Mouse (Mus musculus): ENCODE data around the gene Psmb11. TPM values are rescaled to one million over a fixed set of nuclear protein-coding genes. Genes with fewer than 3 reads are reported as not detected.
A peak's percentile ranks its signal among the peaks of the same experiment; 100 is the strongest.
"Not testable (repeated sequence)": the region's sequence is repeated elsewhere in the genome, so short reads cannot be mapped to it uniquely, and the experiment has no call there.

The Psmb11 gene
- total RNA-seq, 4 experiments from 2014 or later = not detected

DNA sequence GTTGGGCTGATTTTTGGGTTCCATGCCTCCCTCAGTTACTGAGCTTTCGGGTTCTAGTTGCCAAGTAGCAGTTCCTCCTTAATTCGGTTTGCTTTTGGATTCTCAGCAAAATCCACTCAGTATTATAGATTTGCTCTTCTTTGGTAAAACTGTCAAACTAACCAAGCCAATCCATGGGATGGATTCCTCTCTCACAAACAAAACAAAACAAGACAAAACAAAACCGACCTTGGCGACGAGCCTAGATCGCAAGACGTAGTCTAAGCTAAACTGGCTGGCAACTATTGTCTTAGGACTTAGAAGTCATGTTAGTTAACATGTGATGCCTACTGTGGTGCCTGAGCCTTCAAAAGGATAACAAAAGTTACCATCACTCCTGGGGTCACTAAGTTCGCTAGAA lies 17.5 kb upstream of the Psmb11 start:
- no peak for DNase-seq

DNA sequence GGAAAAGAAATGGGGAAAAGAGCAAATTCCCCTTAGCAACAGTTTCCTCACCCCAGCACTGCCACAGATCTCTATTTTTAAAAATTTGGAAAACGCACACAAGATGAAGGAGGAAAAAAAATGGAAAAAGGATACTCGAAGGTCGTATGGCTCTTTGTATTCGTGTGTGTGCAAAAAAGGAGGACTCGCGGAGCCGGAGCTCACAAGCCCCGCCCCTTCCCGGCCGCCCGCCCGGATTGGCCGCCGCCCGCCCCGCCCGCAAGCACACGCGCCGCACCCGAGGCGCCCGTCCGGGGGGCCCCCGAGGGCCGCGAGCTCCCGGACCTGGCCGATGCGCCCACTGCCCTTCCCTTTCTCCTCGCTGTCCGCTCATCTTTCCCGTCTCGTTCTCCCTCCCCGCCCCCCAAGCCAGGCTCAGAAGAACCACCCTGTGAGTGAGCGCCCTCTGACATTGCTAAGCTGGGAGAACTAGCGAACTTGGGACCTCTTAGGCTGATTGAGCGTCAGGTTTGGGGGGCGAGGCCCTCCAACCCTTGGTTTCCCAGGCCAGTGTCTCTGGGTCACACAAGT lies 15.4 kb upstream of the Psmb11 start, which contains the start of gene 4931414P19Rik:
Gene 4931414P19Rik (minus strand): TSS at position 242 of the 570 bp plus-strand sequence.
- peak; percentile 49 for DNase-seq

- no peak for DNase-seq
These were observed 14.0 kb upstream of the Psmb11 start for GRCm38 (mm10) chr14:54607226-54607625.

DNA sequence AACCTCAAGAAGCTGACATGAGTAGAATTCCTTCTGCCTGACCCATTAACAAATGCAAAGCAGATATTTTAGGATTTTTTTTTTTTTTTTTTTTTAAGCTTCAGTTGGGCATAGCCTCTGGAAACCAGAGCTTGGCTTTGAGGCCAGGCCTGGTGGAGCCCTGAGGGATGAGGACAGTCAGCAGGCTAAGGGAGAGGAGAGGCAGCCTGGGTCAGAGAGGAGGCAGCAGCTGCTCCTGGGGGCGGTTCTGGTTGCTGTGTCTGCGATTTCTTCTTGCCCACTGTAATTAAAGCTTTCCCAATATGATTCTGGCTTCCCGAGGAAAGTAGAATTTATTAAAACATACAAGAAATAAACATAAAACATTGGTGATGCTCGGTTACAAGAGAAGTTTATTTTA lies 12.0 kb upstream of the Psmb11 start:
- DNase-seq = no peak

DNA sequence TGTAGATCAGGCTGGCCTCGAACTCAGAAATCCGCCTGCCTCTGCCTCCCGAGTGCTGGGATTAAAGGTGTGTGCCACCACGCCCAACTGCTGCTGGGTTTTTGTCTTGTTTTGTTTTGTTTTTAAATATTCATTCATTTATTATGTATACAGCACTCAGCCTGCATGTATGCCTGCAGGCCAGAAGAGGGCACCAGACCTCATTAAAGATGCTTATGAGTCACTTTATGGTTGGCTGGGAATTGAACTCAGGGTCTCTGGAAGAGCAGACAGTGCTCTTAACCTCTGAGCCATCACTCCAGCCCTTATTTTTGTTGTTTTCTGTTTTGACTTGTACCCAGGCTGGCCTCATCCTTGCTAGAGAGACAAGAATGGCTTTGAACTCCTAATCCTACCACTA lies 11.3 kb upstream of the Psmb11 start:
- no peak for DNase-seq

DNA sequence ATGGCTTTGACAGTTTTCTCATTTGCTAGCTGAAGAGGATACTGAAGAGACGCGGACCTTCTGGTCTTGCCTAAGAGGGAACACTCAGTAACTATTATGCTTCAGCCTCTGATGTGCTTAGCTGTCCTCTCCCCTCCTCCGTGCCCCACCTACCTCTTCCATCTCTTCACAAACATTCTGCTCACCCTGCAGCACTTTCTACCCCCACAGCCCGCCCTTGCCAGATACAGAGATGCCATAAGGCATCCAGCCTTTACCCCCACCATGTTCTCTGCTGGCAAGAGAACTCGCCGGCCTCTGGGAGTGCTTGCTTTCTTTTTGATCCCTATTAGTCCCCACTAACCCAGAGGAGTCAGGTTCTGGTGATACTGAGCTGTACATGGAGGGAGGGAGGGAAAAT lies 10.6 kb upstream of the Psmb11 start:
- no peak for DNase-seq

- DNase-seq = not testable (repeated sequence)
These were observed 7.1 kb upstream of the Psmb11 start for GRCm38 (mm10) chr14:54614130-54614529.

DNA sequence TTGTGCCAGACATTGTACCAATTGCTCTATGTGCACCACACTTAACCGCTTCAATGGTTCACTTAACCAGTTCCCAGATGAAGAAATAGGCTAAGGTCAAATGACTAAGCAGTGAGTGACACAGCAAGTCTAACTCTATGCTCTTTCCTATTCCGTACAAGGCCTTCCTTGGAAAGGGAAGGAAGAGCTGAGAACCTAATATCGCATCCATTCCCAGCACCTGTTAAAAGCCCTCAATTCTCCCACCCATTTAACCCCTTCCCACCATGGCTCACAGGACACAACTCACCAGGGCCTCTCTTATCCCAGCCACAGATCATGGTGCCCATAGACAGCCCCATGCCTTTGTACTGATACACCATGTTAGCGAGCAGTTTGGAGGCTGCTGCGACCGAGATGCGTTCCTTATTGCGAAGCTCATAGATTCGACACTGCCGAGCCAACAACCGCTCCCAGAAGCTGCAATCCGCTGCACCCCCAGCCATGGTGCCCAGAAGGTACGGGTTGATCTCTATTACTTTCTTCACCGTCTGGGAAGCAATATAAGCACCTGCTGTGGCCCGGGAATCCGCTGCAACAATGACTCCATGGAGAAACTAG lies 4.9 kb upstream of the Psmb11 start:
- no peak for DNase-seq

GRCm38 (mm10) chr14:54617152-54617896 lies 3.9 kb upstream of the Psmb11 start:
- DNase-seq = no peak

- DNase-seq = peak; percentile 86
These were observed 3.3 kb upstream of the Psmb11 start, which contains the start of gene Psmb5 for GRCm38 (mm10) chr14:54617897-54618365. TSS of gene Psmb5 (minus strand) at chr14:54618022.

DNA sequence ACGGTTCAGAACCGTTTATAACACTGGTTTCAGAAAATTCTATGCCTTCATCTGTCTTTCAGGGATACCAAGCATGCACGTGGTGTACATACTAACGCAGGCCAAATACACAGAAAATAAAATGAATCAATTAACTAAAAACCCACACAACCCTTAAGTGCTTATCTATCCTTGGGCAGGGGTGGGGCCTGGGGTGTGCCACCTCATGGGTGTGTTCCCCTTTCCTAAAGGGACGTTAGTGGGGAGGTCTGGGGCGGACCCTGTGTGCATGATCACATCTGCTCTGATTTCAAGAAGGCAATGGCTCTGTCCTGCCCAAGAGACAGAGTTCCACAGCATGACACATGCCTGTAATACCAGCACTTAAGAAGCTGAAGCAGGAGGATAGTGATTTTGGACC lies 2.1 kb downstream of the Psmb11 start:
- DNase-seq = no peak

DNA sequence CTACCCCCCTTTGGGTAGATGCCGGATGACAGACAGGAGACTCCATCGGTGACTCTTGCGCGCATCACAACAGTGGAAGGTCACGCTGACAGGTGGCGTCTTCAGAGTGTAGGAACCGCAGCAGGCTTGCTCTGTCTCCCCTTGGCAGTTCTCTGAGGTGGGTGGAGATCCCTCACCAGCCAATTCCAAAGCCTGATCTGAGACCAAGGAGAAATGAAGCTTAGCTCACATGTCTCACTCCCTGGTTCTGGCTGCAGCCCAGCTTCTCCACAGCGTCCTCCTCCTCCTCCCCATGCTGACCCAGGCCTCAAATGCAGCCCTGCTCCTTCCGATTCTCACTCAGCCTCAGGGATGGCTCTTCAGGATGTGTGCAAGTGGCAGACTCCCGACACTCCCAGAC lies 3.7 kb downstream of the Psmb11 start:
- DNase-seq = no peak

DNA sequence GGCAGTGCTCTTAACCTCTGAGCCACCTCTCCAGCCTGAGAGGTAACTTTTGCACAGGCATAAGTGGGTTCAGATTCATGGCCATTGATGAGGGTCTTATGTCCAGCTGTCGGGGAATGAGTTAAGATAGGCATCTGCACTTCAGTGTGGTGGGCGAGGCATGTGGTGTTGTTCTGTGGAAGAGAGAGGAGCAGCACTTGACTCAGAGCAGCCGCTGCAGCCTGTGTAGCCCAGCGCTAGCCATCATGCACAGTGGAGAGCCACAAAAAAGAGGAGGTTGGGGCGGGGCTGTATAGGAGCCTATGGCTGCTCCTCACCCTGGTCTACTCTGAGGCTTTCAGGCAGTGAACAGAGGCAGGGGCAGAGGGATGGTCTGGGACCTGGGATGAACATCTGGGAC lies 6.9 kb downstream of the Psmb11 start:
- no peak for DNase-seq

GRCm38 (mm10) chr14:54629797-54630196 lies 8.6 kb downstream of the Psmb11 start:
- DNase-seq = no peak

GRCm38 (mm10) chr14:54630583-54631239 lies 9.5 kb downstream of the Psmb11 start:
- DNase-seq = no peak

DNA sequence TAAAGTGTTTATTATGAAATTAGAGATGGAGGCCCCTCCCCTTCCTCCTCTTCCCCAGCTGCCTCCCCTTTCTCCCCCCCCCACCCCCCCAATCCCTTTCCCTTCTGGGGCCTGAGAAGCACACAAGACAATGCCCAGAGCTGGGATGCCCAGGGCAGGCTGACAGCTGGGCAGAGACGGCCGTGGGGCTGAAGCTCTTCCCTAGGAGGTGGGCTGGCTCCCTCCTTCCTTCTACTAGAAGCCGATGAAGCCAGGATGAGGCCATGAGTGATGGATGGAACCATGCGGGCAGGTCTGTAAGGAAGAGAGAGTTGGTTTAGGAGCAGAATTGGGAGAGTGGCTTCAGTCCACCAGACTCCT lies 10.0 kb downstream of the Psmb11 start:
- no peak for DNase-seq

DNA sequence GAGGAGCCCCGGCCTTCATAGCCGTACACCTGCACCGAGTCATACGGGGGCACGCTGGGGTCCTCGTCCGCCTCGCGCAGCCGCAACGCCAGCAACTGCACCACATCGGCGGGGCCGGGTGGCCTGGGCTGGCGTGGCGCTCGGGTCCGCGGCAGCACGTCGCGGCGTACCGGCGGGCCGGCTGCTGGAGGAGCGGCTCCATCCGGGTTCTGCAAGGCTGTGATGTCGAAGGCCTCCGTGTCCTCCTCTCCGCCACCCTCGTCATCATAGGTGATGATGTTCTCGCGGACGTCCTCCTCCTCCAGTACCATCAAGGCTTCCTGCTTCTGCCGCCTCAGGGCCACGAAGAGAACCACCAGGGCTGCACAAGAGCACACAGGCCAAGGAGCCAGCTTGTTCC lies 11.0 kb downstream of the Psmb11 start:
- DNase-seq = no peak

GRCm38 (mm10) chr14:54634182-54634581 lies 12.9 kb downstream of the Psmb11 start:
- DNase-seq = no peak

GRCm38 (mm10) chr14:54636954-54637353 lies 15.7 kb downstream of the Psmb11 start:
- DNase-seq = no peak

GRCm38 (mm10) chr14:54638210-54638609 lies 17.0 kb downstream of the Psmb11 start:
- no peak for DNase-seq

GRCm38 (mm10) chr14:54640121-54640520 lies 18.9 kb downstream of the Psmb11 start:
- no peak for DNase-seq

DNA sequence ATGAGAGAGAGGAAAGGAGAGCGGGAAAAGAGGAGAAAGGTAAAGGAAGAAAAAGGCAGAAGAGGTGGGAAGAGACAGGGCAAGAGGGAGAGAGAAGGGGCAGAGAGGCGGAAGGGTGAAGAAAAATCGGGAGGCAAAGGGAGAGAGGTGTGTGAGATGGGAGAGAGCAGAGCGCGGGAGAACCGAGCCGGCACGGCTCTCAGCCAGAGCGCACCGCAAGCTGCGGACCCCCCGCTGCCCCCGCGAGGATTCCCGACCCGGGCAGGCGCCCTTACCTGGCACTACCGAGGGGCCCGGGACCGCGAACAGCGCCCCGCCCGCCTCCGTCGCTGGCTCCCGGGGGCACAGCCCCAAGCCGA lies 19.7 kb downstream of the Psmb11 start, which contains the start of gene Gm17606:
Gene Gm17606 (plus strand): TSS at position 7 of the 359 bp plus-strand sequence.
- DNase-seq = no peak

DNA sequence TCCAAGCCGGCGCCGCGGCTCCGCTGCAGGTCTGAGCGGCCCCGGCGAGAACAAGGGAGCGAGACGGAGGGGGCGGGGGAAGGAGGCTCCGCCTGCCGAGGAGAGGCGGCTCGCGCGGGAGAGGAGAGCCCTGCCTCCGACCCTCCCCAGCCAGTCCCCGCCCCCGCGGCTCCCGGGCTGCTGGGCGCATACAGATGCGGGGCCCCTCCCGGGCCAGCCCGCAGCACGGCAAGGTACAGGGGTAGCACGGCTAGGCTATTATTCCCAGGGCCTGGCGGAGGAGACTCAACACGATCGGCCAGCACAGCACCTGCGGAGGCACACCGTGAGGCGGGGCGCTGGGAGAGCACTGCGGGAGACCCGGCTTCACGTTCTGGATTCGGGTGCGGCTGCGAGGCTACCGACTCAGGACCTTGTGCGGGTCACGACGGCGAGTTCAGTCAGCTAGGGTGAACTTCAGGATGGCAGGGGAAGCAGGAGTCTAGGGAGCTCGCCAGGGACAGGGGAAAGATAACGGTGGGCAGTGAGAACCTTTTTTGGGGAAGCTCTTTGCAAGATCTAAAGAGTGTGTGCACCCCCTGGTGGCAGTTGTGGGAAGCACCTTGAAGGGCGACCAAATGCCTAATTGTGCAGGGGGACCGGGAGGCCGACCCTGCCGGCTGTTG lies 20.2 kb downstream of the Psmb11 start, which contains the start of gene Cdh24:
Gene Cdh24 (minus strand): TSS at position 60 of the 665 bp plus-strand sequence.
- DNase-seq = peak; percentile 81
